ENCODE assay signal across 7 mouse cellular contexts in the genomic region with DNA sequence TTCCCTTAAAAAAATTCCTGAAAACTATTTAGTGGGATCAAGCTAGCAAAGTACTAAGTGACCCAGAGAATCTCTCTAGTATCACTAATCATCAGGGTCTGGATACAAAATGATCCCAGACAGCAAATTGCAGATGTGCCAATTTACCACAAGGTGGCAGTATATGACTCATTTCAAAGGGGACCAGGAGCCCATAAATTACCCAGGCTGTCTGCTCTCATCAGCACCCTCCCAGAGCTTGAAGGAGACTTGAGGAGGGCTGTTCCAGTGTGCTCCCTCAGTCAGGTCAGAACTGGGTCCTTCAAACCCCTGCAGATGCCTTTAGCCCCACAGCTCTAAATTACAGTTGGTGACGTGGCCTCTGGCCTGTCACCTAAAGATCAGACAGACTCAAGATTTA.
DNase-seq lines count a peak whose midpoint lies in the region; ATAC-seq lines count a peak whose summit lies in the region.

No protein-coding gene starts in this region.

- H3K36me3 ChIP-seq in hindbrain, embryonic 16.5 days (ENCODE audit: control insufficient read depth, insufficient read depth, low read length), result no peaks in the 10 kb centered on the region
- peaks cover under 1% of the 10 kb centered on the region; the same call in 1 of the 2 replicates for H3K36me3 ChIP-seq in limb, embryonic 10.5 days
- H3K36me3 ChIP-seq in neural tube, embryonic 13.5 days, result no peaks in the 10 kb centered on the region

- 52% methylated on average over 1 of the region's 1 CpGs for WGBS in hindbrain, embryonic 16.5 days
- 33% methylated on average over 1 of the region's 1 CpGs for WGBS in limb, embryonic 10.5 days
- WGBS in neural tube, embryonic 13.5 days, result 33% methylated on average over 1 of the region's 1 CpGs

- no peaks in the 10 kb centered on the region for H3K9me3 ChIP-seq in hindbrain, embryonic 16.5 days (ENCODE audit: control insufficient read depth, low read length)
- no peaks in the 10 kb centered on the region for H3K9me3 ChIP-seq in limb, embryonic 10.5 days (replicated peaks)
- H3K9me3 ChIP-seq in neural tube, embryonic 13.5 days, result no peaks in the 10 kb centered on the region

- H3K4me3 ChIP-seq in hindbrain, embryonic 16.5 days (ENCODE audit: low read length), result no peak overlapping the region
- no peak overlapping the region for H3K4me3 ChIP-seq in limb, embryonic 10.5 days
- no peak overlapping the region for H3K4me3 ChIP-seq in neural tube, embryonic 13.5 days

- H3K27ac ChIP-seq in hindbrain, embryonic 16.5 days (ENCODE audit: low read depth, low read length), result no peak overlapping the region
- H3K27ac ChIP-seq in limb, embryonic 10.5 days, result no peak overlapping the region
- H3K27ac ChIP-seq in neural tube, embryonic 13.5 days (replicated peaks), result peak overlapping the region; percentile 64; the same call in 1 of the 2 replicates

- H3K4me1 ChIP-seq in hindbrain, embryonic 16.5 days (ENCODE audit: control insufficient read depth, insufficient read depth, low read depth, low read length), result peaks cover 2% of the 10 kb centered on the region
- H3K4me1 ChIP-seq in limb, embryonic 10.5 days, result peaks cover 12% of the 10 kb centered on the region
- peaks cover 46% of the 10 kb centered on the region for H3K4me1 ChIP-seq in neural tube, embryonic 13.5 days (replicated peaks)

- no peak overlapping the region for H3K4me2 ChIP-seq in hindbrain, embryonic 16.5 days (ENCODE audit: low read length)
- H3K4me2 ChIP-seq in neural tube, embryonic 13.5 days, result no peak overlapping the region

- no peaks in the 10 kb centered on the region for H3K27me3 ChIP-seq in hindbrain, embryonic 16.5 days (replicated peaks; ENCODE audit: control insufficient read depth, insufficient read depth, low read length)
- no peaks in the 10 kb centered on the region for H3K27me3 ChIP-seq in limb, embryonic 10.5 days (ENCODE audit: low read depth, poor library complexity, severe bottlenecking)
- no peaks in the 10 kb centered on the region for H3K27me3 ChIP-seq in neural tube, embryonic 13.5 days

- peak; percentile 6 for DNase-seq in spleen, adult 12 weeks (ENCODE audit: low spot score)
- no peak for DNase-seq in spleen, postnatal 14 days (ENCODE audit: low spot score in 2 of 2)
- DNase-seq in ZHBTc4 (ENCODE audit: low read depth, low spot score), result peak; percentile 73
- DNase-seq in embryo, embryonic 11 days, result peak; percentile 85
- peak; percentile 57 for DNase-seq in limb, embryonic 10.5 days (ENCODE audit: low spot score)

- ATAC-seq in hindbrain, embryonic 16.5 days, result peak; percentile 82
- peak; percentile 56; the same call in 1 of the 2 replicates for ATAC-seq in neural tube, embryonic 13.5 days (ENCODE audit: low read depth)

- H3K9ac ChIP-seq in hindbrain, embryonic 16.5 days (ENCODE audit: low read depth, low read length), result no peak overlapping the region
- no peak overlapping the region for H3K9ac ChIP-seq in neural tube, embryonic 13.5 days

Comparison
In these comparisons a context has a peak if more than half of its experiments do, and no peak if none do; other contexts are left out.
1. DNase-seq: peak in spleen, adult 12 weeks (single experiment), ZHBTc4 (single experiment), embryo, embryonic 11 days (single experiment) and limb, embryonic 10.5 days (single experiment); none in spleen, postnatal 14 days (0 of 2).